Mouse (Mus musculus): ENCODE data around the gene Lamtor3.
A peak's percentile ranks its signal among the peaks of the same experiment; 100 is the strongest.

GRCm38 (mm10) chr3:137918172-137918931, at the start of gene Lamtor3:
- TF ChIP-seq POLR2A (IDR thresholded peaks at IDR 0.05; ENCODE audit: control insufficient read depth, extremely low read depth, insufficient read depth, low read length, poor library complexity) (peak; percentile 51; the same call in 1 of the 2 replicates), CTCF (IDR thresholded peaks at IDR 0.05; ENCODE audit: borderline replicate concordance, control insufficient read depth, extremely low read depth, insufficient read depth, low read length, poor library complexity) (0 out of 2 replicates have a peak, but pooled peaks have one; percentile 25)

All from thymus, adult 2 months (tissue).